In the genomic region with DNA sequence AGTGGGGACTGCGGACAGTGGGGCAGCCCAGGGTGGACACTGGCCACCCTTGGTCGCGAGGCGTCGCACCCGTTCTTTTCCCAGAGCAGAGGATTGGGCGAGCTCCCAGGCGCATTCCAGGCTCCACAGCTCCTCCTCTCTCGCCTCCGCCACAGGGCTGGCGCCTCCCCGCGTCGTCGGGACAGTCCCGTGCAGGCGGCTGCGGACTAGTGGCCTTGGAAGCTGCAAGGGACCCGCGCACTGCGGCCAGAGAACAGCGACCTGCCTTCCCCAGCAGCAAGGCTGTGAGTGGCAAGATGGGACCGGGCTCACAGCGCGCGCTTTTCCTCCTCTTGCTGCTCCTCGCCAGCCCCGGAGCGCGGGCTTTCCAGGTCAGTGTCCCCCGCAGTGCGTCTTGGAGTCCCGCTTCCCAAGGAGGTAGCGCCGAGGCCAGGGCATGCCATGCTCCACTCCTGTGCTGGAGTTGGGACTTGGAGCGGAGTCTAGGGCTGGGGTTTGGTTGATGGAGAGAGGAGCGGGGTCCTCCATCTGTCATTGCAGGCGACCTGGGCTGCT, we compare ENCODE assay signal across 8 mouse cellular contexts. TPM values are rescaled to one million over a fixed set of nuclear protein-coding genes. Genes with fewer than 3 reads are reported as not detected.
DNase-seq lines count a peak whose midpoint lies in the region; ATAC-seq and TF ChIP-seq lines count a peak whose summit lies in the region.

No protein-coding gene starts in this region.

- H3K9ac ChIP-seq in hindbrain, postnatal 0 days (replicated peaks; ENCODE audit: low read length): peak overlapping the region; percentile 18
- H3K9ac ChIP-seq in limb, embryonic 13.5 days: peak overlapping the region; percentile 65
- peak overlapping the region; percentile 46 for H3K9ac ChIP-seq in midbrain, embryonic 15.5 days

- H3K9me3 ChIP-seq in hindbrain, postnatal 0 days (ENCODE audit: low read length): no peaks in the 10 kb centered on the region
- 0 out of 2 replicates have a peak, but pooled peaks cover 3% of the 10 kb centered on the region for H3K9me3 ChIP-seq in limb, embryonic 13.5 days
- no peaks in the 10 kb centered on the region for H3K9me3 ChIP-seq in midbrain, embryonic 15.5 days

- H3K4me2 ChIP-seq in hindbrain, postnatal 0 days (ENCODE audit: low read depth, low read length): peak overlapping the region; percentile 75
- peak overlapping the region; percentile 90 for H3K4me2 ChIP-seq in limb, embryonic 13.5 days (replicated peaks)
- peak overlapping the region; percentile 92 for H3K4me2 ChIP-seq in midbrain, embryonic 15.5 days

- H3K4me3 ChIP-seq in hindbrain, postnatal 0 days (ENCODE audit: low read length): peak overlapping the region; percentile 39
- peak overlapping the region; percentile 52 for H3K4me3 ChIP-seq in limb, embryonic 13.5 days
- H3K4me3 ChIP-seq in midbrain, embryonic 15.5 days: peak overlapping the region; percentile 44

- ATAC-seq in hindbrain, postnatal 0 days: peak; percentile 79
- ATAC-seq in limb, embryonic 13.5 days (ENCODE audit: low FRiP score, low read depth): peak; percentile 72; the same call in 1 of the 2 replicates
- peak; percentile 77; the same call in 1 of the 2 replicates for ATAC-seq in midbrain, embryonic 15.5 days (replicated peaks)

- peak; percentile 43 for TF ChIP-seq CTCF in hindbrain, postnatal 0 days (IDR thresholded peaks at IDR 0.05; ENCODE audit: low read depth)

- H3K27me3 ChIP-seq in hindbrain, postnatal 0 days (ENCODE audit: insufficient read depth, low read length): no peaks in the 10 kb centered on the region; the same call in 1 of the 2 replicates
- H3K27me3 ChIP-seq in limb, embryonic 13.5 days: peaks cover 20% of the 10 kb centered on the region
- H3K27me3 ChIP-seq in midbrain, embryonic 15.5 days (replicated peaks): peaks cover 11% of the 10 kb centered on the region; the same call in 1 of the 2 replicates

- peak; percentile 18 to 31 for DNase-seq in adrenal gland, postnatal 4 days (ENCODE audit: low spot score in 2 of 2)
- DNase-seq in embryo, embryonic 10 days (ENCODE audit: low spot score): peak; percentile 85
- peak; percentile 54 for DNase-seq in gastrocnemius, postnatal 25 days
- peak; percentile 58 for DNase-seq in hindbrain, postnatal 0 days (ENCODE audit: low spot score)
- DNase-seq in testis, postnatal 10 days (ENCODE audit: low spot score): peak; percentile 58
- DNase-seq in T-cell, adult 2 months (ENCODE audit: low spot score): no peak

- H3K36me3 ChIP-seq in hindbrain, postnatal 0 days (ENCODE audit: insufficient read depth, low read length): no peaks in the 10 kb centered on the region
- no peaks in the 10 kb centered on the region for H3K36me3 ChIP-seq in limb, embryonic 13.5 days
- H3K36me3 ChIP-seq in midbrain, embryonic 15.5 days (replicated peaks): no peaks in the 10 kb centered on the region

- H3K4me1 ChIP-seq in hindbrain, postnatal 0 days (ENCODE audit: insufficient read depth, low read length): no peaks in the 10 kb centered on the region
- peaks cover 3% of the 10 kb centered on the region for H3K4me1 ChIP-seq in limb, embryonic 13.5 days
- peaks cover 9% of the 10 kb centered on the region for H3K4me1 ChIP-seq in midbrain, embryonic 15.5 days

- H3K27ac ChIP-seq in hindbrain, postnatal 0 days: no peak overlapping the region
- no peak overlapping the region for H3K27ac ChIP-seq in limb, embryonic 13.5 days
- H3K27ac ChIP-seq in midbrain, embryonic 15.5 days: no peak overlapping the region

- under 1% methylated on average over 37 of the region's 38 CpGs for WGBS in hindbrain, postnatal 0 days
- 1% methylated on average over 35 of the region's 38 CpGs for WGBS in limb, embryonic 13.5 days
- 0% methylated on average over 38 of the region's 38 CpGs for WGBS in midbrain, embryonic 15.5 days

RNA-seq across cellular contexts. Expression of a gene that starts 1.1 kb away (rescaled TPM):
- total RNA-seq in adrenal gland, postnatal 4 days (2021): 1 to 10 TPM; 5.3 to 6.0 TPM
- total RNA-seq in gastrocnemius, postnatal 25 days (2021): 1 to 10 TPM; 3.6 to 4.8 TPM
- 2.9 and 3.3 TPM in 2 replicates for total RNA-seq in hindbrain, postnatal 0 days (2014; rRNA removed)
- 3.6 and 4.3 TPM in 2 replicates for polyA plus RNA-seq in hindbrain, postnatal 0 days (2015; fragmentation: Nextera tagmentation; extraction: Ambion mirVana)
- polyA plus RNA-seq in limb, embryonic 13.5 days (2015; fragmentation: Nextera tagmentation; extraction: Ambion mirVana): 6.3 and 7.3 TPM in 2 replicates
- polyA plus RNA-seq in midbrain, embryonic 15.5 days (2015; fragmentation: Nextera tagmentation; extraction: Ambion mirVana): 1.9 and 2.2 TPM in 2 replicates

RNA-seq across cellular contexts. Expression of a gene that starts 45.9 kb away (rescaled TPM):
- 10 to 100 TPM; 44.8 to 45.7 TPM for total RNA-seq in adrenal gland, postnatal 4 days (2021)
- total RNA-seq in gastrocnemius, postnatal 25 days (2021): 10 to 100 TPM; 10.6 to 12.2 TPM
- total RNA-seq in hindbrain, postnatal 0 days (2014; rRNA removed): 26.3 and 29.0 TPM in 2 replicates
- 35.2 and 38.5 TPM in 2 replicates for polyA plus RNA-seq in hindbrain, postnatal 0 days (2015; fragmentation: Nextera tagmentation; extraction: Ambion mirVana)
- 31.3 and 33.8 TPM in 2 replicates for polyA plus RNA-seq in limb, embryonic 13.5 days (2015; fragmentation: Nextera tagmentation; extraction: Ambion mirVana)
- polyA plus RNA-seq in midbrain, embryonic 15.5 days (2015; fragmentation: Nextera tagmentation; extraction: Ambion mirVana): 36.8 and 38.9 TPM in 2 replicates
